Mouse (Mus musculus): ENCODE data around the gene Smarcc1.

DNA sequence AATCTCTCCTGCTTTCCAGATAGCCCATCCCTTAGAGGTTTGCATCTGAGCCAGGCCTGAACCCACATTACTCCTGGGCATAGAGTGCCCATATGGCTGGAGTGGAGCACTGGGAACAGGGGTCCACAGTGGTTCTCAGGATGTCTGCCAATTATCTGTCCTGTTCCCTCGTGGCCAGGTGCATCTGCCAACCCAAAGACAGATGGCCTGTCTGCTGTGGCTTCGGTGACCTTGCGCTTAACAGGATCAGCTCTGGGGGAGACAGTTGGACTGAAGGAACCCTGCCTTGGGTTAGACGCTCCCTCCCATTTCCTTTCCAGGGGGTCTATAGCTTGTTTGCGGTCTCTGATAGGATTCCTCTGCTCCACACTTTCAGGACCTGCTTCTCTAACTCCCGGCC, 141.1 kb downstream of the Smarcc1 start:
- TF ChIP-seq CTCF (IDR thresholded peaks at IDR 0.05; ENCODE audit: control insufficient read depth, insufficient read depth, insufficient read length), result no peak
- TF ChIP-seq USF1 (IDR thresholded peaks at IDR 0.05; ENCODE audit: low read depth), result no peak
- no peak for TF ChIP-seq MAX (IDR thresholded peaks at IDR 0.05)
- TF ChIP-seq CEBPB (IDR thresholded peaks at IDR 0.05; ENCODE audit: low read depth), result no peak
- TF ChIP-seq MYOD1 (IDR thresholded peaks at IDR 0.05; ENCODE audit: control insufficient read depth, insufficient read length, low read depth), result no peak
